Mouse (Mus musculus): ENCODE measurements around the gene Dusp15. TPM values are rescaled to one million over a fixed set of nuclear protein-coding genes. Genes with fewer than 3 reads are reported as not detected.

Dusp15 gene
- polyA plus RNA-seq, 1 experiment from 2014 or later = not detected

GRCm38 (mm10) chr2:152930276-152930675 is 21.2 kb downstream of the Dusp15 start:
- H3K36me3 ChIP-seq (replicated peaks) = no peaks in the 10 kb centered on the region
- H3K4me2 ChIP-seq = no peak overlapping the region
- H3K9me3 ChIP-seq (replicated peaks) = no peaks in the 10 kb centered on the region
- H3K27ac ChIP-seq (replicated peaks) = no peak overlapping the region
- H3K9ac ChIP-seq = no peak overlapping the region
- whole genome bisulfite sequencing (ENCODE audit: insufficient replicate concordance) = 34% methylated on average over 2 of the region's 2 CpGs
- no peak for ATAC-seq (ENCODE audit: insufficient read depth)
- H3K27me3 ChIP-seq = no peaks in the 10 kb centered on the region
- H3K4me3 ChIP-seq (replicated peaks) = no peak overlapping the region
- H3K4me1 ChIP-seq (replicated peaks) = no peaks in the 10 kb centered on the region

- 32% methylated on average over 3 of the region's 3 CpGs for WGBS (ENCODE audit: insufficient replicate concordance)
- no peak overlapping the region for H3K4me2 ChIP-seq
- no peak overlapping the region for H3K9ac ChIP-seq
- H3K4me1 ChIP-seq (replicated peaks) = no peaks in the 10 kb centered on the region
- no peaks in the 10 kb centered on the region for H3K9me3 ChIP-seq (replicated peaks)
- no peak overlapping the region for H3K27ac ChIP-seq (replicated peaks)
- no peak overlapping the region for H3K4me3 ChIP-seq (replicated peaks)
- no peaks in the 10 kb centered on the region for H3K36me3 ChIP-seq (replicated peaks)
- ATAC-seq (ENCODE audit: insufficient read depth) = no peak
- H3K27me3 ChIP-seq = no peaks in the 10 kb centered on the region
Observed at GRCm38 (mm10) chr2:152928988-152929370, 22.5 kb downstream of the Dusp15 start.

GRCm38 (mm10) chr2:152928219-152928987 is 23.1 kb downstream of the Dusp15 start:
- ATAC-seq (ENCODE audit: insufficient read depth) = no peak
- no peaks in the 10 kb centered on the region for H3K4me1 ChIP-seq (replicated peaks)
- no peak overlapping the region for H3K4me2 ChIP-seq
- 47% methylated on average over 14 of the region's 14 CpGs for WGBS (ENCODE audit: insufficient replicate concordance)
- no peaks in the 10 kb centered on the region for H3K27me3 ChIP-seq
- 0 out of 2 replicates have a peak overlapping the region, but pooled peaks have one; percentile 24 for H3K27ac ChIP-seq (replicated peaks)
- H3K4me3 ChIP-seq (replicated peaks) = no peak overlapping the region
- no peaks in the 10 kb centered on the region for H3K9me3 ChIP-seq (replicated peaks)
- no peaks in the 10 kb centered on the region for H3K36me3 ChIP-seq (replicated peaks)
- no peak overlapping the region for H3K9ac ChIP-seq

- Histone ChIP-seq H3K27ac (replicated peaks) (no peak overlapping the region), H3K9ac (no peak overlapping the region), H3K36me3 (replicated peaks) (no peaks in the 10 kb centered on the region), H3K9me3 (replicated peaks) (no peaks in the 10 kb centered on the region), H3K4me1 (replicated peaks) (no peaks in the 10 kb centered on the region), H3K4me2 (no peak overlapping the region), H3K27me3 (no peaks in the 10 kb centered on the region), H3K4me3 (replicated peaks) (no peak overlapping the region)
- no peak for ATAC-seq (ENCODE audit: insufficient read depth)
- WGBS (ENCODE audit: insufficient replicate concordance) = 19% methylated on average over 5 of the region's 5 CpGs
Observed at GRCm38 (mm10) chr2:152927371-152927770, 24.1 kb downstream of the Dusp15 start.

GRCm38 (mm10) chr2:152926896-152927295 is 24.6 kb downstream of the Dusp15 start:
- Histone ChIP-seq H3K4me2 (no peak overlapping the region), H3K27ac (replicated peaks) (no peak overlapping the region), H3K4me3 (replicated peaks) (no peak overlapping the region), H3K27me3 (no peaks in the 10 kb centered on the region), H3K9me3 (replicated peaks) (no peaks in the 10 kb centered on the region), H3K9ac (no peak overlapping the region), H3K36me3 (replicated peaks) (no peaks in the 10 kb centered on the region), H3K4me1 (replicated peaks) (no peaks in the 10 kb centered on the region)
- no peak for ATAC-seq (ENCODE audit: insufficient read depth)
- WGBS (ENCODE audit: insufficient replicate concordance) = 31% methylated on average over 9 of the region's 9 CpGs

- no peak overlapping the region for H3K4me3 ChIP-seq (replicated peaks)
- peak; percentile 41; the same call in 1 of the 2 replicates for ATAC-seq (ENCODE audit: insufficient read depth)
- no peak overlapping the region for H3K4me2 ChIP-seq
- no peaks in the 10 kb centered on the region for H3K9me3 ChIP-seq (replicated peaks)
- no peaks in the 10 kb centered on the region for H3K4me1 ChIP-seq (replicated peaks)
- H3K36me3 ChIP-seq (replicated peaks) = no peaks in the 10 kb centered on the region
- H3K9ac ChIP-seq = no peak overlapping the region
- no peaks in the 10 kb centered on the region for H3K27me3 ChIP-seq
- WGBS (ENCODE audit: insufficient replicate concordance) = 36% methylated on average over 11 of the region's 11 CpGs
- H3K27ac ChIP-seq (replicated peaks) = no peak overlapping the region
Observed at GRCm38 (mm10) chr2:152925189-152925872, 26.2 kb downstream of the Dusp15 start.

GRCm38 (mm10) chr2:152924543-152924942 is 27.0 kb downstream of the Dusp15 start:
- Histone ChIP-seq H3K4me3 (replicated peaks) (no peak overlapping the region), H3K27me3 (no peaks in the 10 kb centered on the region), H3K4me2 (no peak overlapping the region), H3K36me3 (replicated peaks) (no peaks in the 10 kb centered on the region), H3K4me1 (replicated peaks) (no peaks in the 10 kb centered on the region), H3K27ac (replicated peaks) (no peak overlapping the region), H3K9me3 (replicated peaks) (no peaks in the 10 kb centered on the region), H3K9ac (no peak overlapping the region)
- WGBS (ENCODE audit: insufficient replicate concordance) = 36% methylated on average over 5 of the region's 5 CpGs
- ATAC-seq (ENCODE audit: insufficient read depth) = no peak

GRCm38 (mm10) chr2:152924128-152924527 is 27.4 kb downstream of the Dusp15 start:
- WGBS (ENCODE audit: insufficient replicate concordance) = 45% methylated on average over 8 of the region's 8 CpGs
- H3K4me2 ChIP-seq = no peak overlapping the region
- no peak overlapping the region for H3K27ac ChIP-seq (replicated peaks)
- H3K4me1 ChIP-seq (replicated peaks) = no peaks in the 10 kb centered on the region
- H3K27me3 ChIP-seq = no peaks in the 10 kb centered on the region
- no peak overlapping the region for H3K4me3 ChIP-seq (replicated peaks)
- H3K9ac ChIP-seq = no peak overlapping the region
- ATAC-seq (ENCODE audit: insufficient read depth) = no peak
- H3K36me3 ChIP-seq (replicated peaks) = no peaks in the 10 kb centered on the region
- no peaks in the 10 kb centered on the region for H3K9me3 ChIP-seq (replicated peaks)

- Histone ChIP-seq H3K27me3 (no peaks in the 10 kb centered on the region), H3K27ac (replicated peaks) (no peak overlapping the region), H3K9ac (no peak overlapping the region), H3K4me1 (replicated peaks) (no peaks in the 10 kb centered on the region), H3K36me3 (replicated peaks) (no peaks in the 10 kb centered on the region), H3K4me3 (replicated peaks) (no peak overlapping the region), H3K9me3 (replicated peaks) (no peaks in the 10 kb centered on the region), H3K4me2 (no peak overlapping the region)
- no peak for ATAC-seq (ENCODE audit: insufficient read depth)
- 60% methylated on average over 3 of the region's 3 CpGs for WGBS (ENCODE audit: insufficient replicate concordance)
Observed at GRCm38 (mm10) chr2:152923621-152924020, 27.9 kb downstream of the Dusp15 start.

- Histone ChIP-seq H3K36me3 (replicated peaks) (no peaks in the 10 kb centered on the region), H3K9me3 (replicated peaks) (no peaks in the 10 kb centered on the region), H3K27me3 (peaks cover 2% of the 10 kb centered on the region), H3K27ac (replicated peaks) (no peak overlapping the region), H3K4me2 (no peak overlapping the region), H3K4me3 (replicated peaks) (no peak overlapping the region), H3K9ac (no peak overlapping the region), H3K4me1 (replicated peaks) (no peaks in the 10 kb centered on the region)
- no peak for ATAC-seq (ENCODE audit: insufficient read depth)
- WGBS (ENCODE audit: insufficient replicate concordance) = 50% methylated on average over 7 of the region's 7 CpGs
Observed at GRCm38 (mm10) chr2:152922376-152922775, 29.1 kb downstream of the Dusp15 start.

- H3K27me3 ChIP-seq = peaks cover 28% of the 10 kb centered on the region
- H3K36me3 ChIP-seq (replicated peaks) = no peaks in the 10 kb centered on the region
- H3K4me1 ChIP-seq (replicated peaks) = peaks cover 6% of the 10 kb centered on the region
- no peak for ATAC-seq (ENCODE audit: insufficient read depth)
- no peak overlapping the region for H3K9ac ChIP-seq
- no peak overlapping the region for H3K4me3 ChIP-seq (replicated peaks)
- H3K9me3 ChIP-seq (replicated peaks) = no peaks in the 10 kb centered on the region
- no peak overlapping the region for H3K27ac ChIP-seq (replicated peaks)
- no peak overlapping the region for H3K4me2 ChIP-seq
- 55% methylated on average over 9 of the region's 9 CpGs for WGBS (ENCODE audit: insufficient replicate concordance)
Observed at GRCm38 (mm10) chr2:152917671-152918070, 33.8 kb downstream of the Dusp15 start.
